Mouse (Mus musculus): Measurements from ENCODE around the gene Crat.
A peak's percentile ranks its signal among the peaks of the same experiment; 100 is the strongest.
"Not testable (repeated sequence)": the region's sequence is repeated elsewhere in the genome, so short reads cannot be mapped to it uniquely, and the experiment has no call there.

Crat gene

DNA sequence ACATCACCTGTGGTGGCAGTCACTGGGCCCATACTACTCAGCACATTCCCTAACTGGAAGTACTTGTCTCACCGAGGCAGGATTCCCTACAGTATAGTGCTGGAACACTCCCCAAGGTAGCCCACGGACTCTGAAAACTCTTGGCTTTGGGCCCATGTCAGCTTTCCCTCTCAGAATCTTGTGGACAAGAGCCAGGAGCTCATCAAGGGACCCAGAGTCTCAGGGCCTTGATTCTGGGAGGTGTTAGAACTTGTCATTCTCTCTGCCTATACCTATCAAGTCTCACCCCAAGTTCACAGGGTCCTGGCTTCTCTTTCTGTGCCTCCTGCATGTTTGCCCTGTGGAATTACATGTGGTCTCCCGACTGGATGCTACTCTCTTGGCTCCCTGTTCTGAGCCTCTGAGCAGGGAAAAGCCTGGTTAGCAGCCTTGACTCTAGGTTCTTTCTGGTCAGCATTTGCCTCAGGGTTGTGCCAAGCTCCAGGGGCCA lies 24.6 kb upstream of the Crat start:
- DNase-seq (ENCODE audit: low spot score) = peak; percentile 50

DNA sequence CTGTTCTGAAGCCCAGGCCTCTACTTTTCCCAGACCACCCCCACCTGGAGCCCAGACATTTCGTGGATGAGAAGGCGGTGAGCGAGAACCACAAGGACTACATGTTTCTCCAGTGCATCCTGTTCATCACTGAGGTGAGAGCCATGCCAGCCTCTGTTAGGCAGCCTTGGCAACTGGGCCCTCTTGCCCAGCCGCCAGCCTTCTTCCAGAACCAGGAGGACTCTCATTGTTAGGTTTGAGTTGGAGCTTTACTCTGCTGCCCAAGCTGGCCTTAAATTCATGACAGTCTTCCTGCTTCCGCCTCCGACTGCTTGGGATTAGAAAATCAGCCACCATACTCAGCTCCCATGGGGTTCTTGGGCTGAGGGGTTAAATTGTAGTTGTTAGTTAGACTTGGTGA lies 24.0 kb upstream of the Crat start:
- no peak for DNase-seq (ENCODE audit: low spot score)

DNA sequence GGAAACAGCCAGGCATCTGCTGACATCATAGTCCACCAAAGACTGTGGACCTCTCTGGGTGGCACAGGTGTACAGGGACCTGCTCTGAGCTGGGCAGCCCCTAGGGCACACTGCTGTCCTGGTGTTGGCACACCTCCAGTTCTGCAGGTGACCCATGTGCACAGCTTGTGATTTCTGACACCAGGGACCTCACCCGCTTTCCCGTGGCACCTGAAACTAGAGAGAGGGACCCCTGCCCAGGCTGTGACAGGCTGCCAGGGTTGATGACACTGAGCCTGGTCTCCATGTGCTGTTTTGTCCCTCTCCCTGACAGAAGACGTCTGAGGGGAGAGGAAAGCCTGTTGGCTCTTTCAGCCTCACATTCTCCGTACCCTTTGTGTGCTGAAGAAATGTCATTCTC lies 22.2 kb upstream of the Crat start:
- no peak for DNase-seq (ENCODE audit: low spot score)

DNA sequence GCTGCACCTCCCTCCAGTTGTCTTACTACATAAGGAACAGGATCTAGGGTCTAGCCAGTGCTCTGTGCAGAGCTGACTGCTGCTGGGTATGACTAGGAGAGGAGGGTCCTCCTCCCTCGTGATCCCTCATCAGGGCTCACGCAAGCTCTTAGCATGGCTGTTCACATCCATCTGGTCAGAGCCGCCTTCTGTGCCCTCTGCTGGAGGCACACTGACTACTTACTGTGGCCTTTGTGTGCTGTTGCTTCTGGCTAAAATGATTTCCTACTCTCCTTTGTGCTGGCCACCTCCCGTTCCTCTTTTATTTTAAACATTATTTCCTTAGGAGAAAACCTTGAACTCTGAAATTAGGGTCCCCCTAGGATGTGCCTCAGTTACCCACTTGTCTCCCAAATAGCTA lies 21.2 kb upstream of the Crat start:
- no peak for DNase-seq (ENCODE audit: low spot score)

DNA sequence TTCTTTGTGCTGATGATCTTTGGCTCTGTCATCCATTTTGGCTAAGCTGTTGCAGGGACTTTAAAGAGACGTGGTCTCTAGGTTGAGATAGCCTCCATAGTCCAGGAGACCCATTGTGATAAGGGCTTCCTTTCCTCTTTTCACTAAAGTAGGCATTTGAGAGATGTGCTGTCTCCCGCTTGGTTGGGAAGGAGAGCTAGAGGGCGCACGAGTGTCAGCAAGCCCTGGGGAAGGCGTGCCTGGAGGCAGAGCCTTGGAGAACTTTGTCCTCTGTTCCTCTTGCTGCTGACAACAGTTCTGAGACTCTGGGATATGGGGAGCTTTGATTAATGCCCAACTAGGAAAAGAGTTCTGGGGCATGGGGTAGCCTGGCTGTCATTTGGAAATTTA lies 20.5 kb upstream of the Crat start:
- DNase-seq (ENCODE audit: low spot score) = peak; percentile 44

DNA sequence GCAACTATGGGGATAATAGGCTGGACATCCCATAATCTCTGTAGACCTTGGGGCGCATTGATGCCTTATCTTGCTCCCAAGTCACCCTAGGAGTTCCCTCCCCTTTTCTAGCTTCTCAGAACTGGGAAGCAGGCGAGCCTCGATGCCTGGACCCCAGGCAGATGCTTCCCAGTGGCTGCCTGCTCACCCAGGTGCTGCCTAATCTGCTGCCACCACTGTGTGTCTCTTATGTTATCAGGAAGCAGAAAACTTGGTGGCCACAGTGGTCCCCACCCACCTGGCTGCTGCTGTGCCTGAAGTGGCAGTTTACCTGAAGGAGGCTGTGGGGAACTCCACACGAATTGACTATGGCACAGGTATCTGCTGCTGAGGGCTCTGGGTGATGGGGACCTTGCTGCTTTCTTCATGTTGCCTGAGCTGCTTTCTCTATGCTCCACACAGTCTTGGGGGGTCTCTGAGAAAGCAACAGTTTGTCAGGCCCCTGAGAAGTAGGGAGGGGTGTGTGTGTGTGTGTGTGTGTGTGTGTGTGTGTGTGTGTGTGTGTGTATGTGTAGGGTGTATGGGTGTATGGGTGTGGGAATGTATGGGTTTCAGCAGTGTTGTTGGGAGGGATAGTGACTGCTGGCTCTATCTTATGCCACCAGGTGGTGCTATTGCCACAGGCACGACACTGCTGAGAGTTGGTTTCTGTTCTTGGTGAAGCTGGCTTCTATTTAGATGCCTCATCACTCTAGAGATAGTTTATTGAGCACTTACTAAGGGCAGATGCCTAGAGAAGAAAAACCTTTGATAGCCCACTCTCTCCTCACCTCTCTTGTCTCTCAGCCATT lies 19.9 kb upstream of the Crat start:
- no peak for DNase-seq (ENCODE audit: low spot score)

DNA sequence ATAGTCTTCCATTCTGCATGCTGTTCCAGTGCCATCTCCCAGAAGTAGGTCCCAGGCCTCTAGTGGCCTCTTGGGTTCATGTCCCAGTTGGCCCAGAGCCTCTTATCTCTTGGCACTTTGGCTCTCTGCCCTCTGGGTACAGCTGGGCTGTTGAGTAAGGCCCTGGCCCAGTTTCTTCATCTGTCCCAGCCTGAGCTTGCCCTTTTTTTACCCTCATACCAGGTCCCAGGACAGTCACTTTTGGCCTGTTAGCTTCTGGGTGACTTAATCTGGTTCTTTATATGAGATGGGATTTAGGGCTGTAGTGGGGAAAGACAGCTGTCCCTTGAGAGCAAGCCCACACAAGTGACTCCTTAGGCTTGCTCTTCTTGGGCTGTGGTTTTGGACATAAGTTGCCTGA lies 13.5 kb upstream of the Crat start:
- peak; percentile 49 for DNase-seq (ENCODE audit: low spot score)

DNA sequence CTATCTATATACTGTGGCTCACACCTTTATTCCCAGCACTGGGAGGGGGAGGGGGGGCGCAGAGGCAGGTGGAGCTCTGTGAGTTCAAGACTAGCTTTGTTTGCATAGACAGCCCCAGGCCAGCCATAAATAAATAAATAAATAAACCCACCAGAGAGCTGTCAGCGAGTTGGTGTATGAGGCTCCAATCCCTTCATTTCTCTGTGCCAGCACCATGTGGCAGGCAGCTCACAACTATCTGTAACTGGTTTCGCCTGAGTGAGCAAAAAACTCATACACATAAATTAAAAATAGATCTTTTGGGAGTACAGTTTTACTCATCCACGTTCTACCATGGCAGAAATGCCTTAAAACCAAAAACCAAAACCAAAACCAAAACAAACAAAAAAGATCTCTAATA lies 5.8 kb upstream of the Crat start:
- no peak for DNase-seq (ENCODE audit: low spot score)

DNA sequence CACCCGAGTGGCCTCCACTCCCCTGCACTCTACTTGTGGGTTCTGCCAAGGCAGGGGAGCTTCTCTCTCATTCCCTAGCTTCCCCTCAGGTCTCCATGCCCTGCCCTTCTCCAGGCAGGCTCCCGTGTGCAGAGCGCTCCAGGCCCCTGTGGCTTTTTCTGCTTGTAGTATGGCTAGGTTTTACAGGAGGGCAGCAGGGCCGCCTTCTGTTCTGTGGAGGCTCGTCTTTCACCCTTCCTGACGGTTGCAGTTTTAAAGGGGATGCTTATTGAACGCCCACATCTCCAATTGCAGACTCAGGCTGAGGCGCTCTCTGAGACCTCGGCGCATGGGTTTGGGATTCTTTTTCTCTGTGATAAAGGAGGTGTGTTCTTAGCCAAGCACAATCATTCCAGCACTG lies 3.5 kb upstream of the Crat start:
- DNase-seq (ENCODE audit: low spot score) = no peak

DNA sequence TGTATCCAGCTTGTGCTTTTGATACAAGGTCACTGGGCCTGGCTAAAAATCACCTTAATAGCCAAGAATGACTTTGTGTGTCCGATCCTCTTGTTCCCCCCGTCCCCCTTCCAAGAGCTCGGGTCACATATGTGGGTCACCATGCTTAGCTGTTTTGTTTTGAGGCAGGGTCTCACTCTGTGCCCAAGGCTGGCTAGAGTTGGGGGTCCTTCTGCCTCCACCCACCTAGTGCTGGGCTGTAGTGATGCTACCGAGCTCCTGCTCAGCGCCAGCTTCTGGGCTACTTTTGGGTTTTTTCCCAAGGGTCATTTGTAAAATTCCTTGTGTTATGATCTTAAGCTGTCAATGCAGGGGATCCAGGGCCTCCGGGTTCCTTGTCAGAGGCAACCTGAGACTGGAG lies 2.6 kb upstream of the Crat start:
- DNase-seq (ENCODE audit: low spot score) = no peak

DNA sequence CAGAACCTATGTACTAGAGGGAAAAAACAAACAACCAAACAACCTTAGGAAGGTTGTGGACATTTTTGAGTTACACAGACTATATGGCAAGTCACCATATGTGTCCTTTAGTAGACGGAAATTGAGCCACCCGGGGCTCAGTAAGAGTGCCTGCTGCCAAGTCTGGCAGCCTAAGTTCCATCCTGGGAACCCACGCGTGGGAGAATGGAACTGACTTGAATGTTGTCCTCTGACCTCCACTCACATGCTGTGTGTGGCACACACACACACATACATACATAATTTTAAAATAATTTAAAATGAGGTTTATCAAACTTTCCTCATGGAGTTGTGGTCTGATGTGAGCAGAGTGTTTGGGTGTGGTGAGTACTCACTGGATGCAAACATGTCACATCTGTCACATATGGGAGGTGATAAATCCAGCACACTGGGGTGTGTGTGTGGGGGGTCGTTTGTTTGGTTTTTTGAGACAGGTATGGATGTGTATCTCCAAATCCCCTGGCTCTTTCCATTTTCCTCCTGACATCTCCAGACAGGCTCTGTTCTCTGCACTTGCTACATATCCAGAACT lies 2.1 kb upstream of the Crat start:
- DNase-seq (ENCODE audit: low spot score) = no peak

DNA sequence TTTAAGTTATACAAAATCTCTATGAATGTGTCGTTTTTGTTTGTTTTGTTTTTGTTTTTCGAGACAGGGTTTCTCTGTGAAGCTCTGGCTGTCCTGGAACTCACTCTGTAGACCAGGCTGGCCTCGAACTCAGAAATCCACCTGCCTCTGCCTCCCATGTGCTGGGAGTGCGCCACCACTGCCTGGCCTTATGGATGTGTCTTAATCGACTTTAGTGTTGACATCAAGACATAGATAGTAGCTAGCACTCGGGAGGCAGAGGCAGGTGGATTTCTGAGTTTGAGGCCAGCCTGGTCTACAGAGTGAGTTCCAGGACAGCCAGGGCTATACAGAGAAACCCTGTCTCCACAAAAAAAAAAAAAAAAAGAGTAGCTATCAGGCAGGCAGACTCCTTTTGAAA lies 1.5 kb upstream of the Crat start:
- not testable (repeated sequence) for DNase-seq (ENCODE audit: low spot score)

DNA sequence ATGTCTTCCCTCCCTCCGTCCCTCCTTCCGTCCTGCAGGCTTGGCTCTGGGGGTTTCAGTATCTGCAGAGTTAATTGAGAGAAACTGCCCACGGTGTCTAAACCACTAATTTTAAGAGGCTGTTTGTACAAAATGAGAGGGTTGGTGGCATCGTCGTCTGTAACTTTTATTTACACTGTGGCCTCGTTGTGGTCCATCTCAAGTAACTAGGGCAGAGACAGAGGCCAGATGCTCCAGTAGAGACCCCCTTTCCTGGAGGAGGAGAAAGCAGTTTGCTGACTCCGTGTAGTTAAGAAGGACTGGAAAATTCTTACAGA lies 994 bp upstream of the Crat start:
- DNase-seq (ENCODE audit: low spot score) = no peak

DNA sequence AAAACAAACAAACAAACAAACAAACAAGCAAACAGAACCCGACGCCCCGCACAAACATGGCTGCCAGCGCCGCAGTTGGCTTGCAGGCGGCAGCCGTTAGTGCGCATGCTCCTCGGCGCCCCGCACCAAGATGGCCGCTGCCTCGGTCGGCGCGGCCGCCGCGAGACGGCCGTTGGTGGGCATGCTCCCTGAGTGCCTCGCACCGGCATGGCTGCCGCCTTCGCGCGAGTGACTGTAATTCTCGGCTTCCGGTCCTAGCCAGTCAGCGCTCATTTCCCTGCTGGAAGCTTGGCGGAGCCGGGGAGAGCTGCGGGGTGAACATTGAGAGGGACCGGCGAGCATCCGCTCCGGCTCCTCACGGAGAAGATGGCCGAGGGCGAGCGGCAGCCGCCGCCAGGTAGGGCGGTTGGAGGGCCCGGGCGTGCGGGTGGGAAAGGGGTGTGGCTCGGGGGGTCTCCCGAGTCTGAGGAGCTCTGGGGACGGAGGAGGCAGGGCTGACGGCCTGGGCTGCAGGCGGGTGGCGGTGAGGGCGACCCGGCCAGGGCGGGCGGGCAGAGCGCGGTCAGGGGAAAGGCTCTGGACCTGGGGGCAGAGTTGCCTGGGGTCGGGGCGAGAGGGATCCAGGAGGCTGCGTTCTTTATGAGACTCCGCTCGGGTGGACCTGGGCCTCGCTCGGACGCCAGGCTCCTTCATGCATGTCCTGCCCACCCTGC lies 479 bp upstream of the Crat start, which contains the start of gene Ptpa:
TSS of gene Ptpa (plus strand) at position 104 of the 713 bp plus-strand sequence.
- peak; percentile 87 for DNase-seq (ENCODE audit: low spot score)

DNA sequence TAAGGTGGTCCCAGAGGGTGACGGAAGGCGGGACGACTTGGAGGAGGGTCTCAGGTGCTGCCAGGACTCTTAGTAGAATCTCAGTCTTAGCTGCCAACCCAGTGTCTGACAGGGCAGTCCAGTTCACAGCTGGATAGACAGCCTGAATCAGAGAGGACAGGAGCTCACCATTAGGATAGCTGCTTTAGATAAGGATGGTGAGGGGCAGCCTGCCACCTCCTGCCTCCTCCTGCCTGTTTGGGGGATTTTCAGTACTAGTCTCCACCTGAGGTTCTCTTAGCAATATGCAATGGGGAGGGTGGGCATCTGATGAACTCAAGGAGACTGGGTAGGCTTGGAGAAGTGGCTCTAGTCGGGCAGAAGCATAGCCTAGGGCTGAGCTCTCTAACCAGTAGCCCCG lies 932 bp downstream of the Crat start:
- no peak for DNase-seq (ENCODE audit: low spot score)

DNA sequence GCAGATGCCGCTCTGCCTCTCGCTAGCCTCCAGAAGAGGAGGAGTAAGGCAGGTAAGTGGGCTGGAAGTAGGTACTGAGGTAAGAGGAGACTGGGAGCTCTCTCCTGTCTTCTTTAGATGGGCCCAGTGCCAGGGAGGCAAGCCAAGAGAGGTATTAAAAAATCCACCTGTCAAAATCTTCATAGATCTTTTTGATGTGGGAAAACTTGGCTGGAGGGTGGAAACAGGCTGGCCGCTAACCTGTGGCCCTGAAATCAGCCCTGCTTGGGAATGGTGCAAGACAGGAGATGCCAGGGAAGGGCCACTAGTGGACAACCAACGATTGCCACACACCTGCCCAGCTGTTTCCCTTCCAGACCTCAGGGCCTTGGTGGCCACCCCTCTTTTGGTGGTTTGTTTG lies 1.5 kb downstream of the Crat start:
- DNase-seq (ENCODE audit: low spot score) = no peak

DNA sequence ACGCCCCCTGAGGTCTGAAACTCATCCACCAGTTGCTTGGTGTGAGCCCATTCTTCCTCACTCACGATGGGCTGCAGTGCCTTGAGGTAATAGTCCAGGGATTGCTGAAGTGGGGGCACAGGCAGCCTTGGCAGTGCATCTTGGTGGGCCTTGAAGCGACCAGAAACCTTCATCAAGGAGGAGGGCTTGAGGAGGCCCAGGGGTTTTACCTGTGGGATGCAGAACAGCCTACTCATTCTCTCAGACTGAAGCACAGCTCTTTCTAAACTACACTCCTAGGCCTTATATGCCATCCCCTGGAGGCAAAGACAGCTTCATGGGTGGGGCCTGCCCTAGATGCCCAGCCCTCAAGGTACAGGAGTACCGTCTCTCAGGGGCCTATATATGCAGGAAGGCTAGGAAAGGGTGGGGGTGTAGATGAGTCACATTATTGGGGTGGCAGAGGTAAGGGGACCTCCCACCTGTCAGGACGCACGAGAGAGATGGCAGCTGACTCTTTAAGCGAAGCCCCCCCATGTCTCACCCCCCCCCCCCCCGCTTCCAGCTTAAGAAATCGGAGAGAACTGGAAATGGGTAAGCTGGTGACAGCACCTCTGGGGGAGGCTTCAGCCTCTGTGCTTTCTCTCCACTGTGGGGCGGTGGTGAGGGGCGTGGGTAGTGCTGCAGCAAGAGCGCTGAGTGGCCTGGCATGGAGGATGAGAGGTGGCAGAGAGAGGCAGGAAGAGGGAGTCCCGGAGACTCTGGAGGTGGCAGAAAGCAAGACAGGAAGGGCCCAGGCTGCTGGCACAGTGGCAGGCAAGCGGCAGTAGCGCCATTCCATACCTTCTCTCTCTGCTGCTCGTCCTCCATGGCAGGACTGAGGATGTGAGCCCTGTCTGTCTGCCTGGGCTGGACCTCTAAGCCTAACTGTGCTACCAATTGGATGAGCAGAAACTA lies 2.3 kb downstream of the Crat start:
- no peak for DNase-seq (ENCODE audit: low spot score)

DNA sequence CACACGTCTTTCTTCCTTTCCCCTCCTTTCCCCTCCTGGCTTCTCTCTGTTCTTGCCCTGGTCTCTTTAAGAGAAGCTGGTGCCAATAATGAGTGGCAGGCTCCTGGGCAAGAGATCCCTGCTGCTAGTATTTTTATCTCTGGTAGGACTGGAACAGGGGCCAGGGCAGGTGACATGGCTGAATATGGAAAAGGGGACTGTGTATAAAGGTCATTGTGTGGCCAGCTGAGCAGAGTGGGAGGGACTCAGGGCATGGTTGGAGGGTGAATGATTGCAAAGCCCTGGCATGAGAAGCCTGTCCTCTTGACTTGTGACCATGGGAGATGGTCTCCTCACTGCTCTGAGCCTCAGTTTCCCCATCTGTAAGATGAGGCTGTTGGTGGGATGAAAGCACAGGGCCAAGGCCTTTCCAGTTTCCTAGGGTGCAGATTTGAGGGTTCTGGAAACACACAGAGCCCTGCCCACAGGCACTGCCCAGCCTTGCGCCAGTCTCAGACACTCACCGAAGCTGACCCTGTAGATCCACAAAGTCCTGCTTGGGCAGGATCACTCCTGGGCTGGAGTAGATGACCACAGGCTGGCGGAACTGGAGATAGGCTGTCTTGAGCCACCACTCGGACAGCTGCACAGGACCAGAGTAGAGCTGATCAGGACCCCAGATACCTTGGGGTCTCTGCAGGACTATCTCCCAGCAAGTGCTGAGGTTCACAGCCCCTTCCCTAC lies 6.0 kb downstream of the Crat start:
- DNase-seq (ENCODE audit: low spot score) = no peak

DNA sequence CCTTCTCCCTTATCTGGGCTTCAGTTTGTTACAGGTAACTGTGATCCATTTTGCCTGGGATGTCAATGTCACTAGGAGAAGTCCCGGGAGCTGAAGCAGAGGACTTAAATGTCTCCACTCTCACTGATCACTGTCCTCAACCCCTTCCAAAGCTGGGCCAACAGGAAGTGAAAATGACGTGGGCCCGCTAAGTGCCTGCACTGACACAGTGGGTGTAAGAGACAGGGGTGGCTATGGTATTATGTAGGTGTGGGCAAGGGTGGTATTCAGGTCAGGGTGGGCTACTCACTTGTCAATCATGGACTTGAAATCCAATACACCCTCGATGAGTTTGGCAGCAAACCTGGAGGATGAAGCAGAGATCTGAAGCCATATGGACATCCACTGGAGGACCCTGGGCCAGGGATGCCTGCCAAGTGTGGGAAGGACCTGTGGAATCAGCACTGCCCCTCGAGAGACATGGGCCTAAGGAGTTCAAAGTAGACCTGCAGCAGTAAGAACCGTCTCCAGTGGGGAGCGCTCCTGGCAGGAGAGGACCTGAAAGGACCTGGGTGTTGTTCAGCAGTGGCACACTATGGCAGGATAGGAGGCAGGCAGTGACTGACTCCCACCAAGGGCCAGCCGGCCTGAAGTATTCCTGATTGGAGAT lies 7.0 kb downstream of the Crat start:
- DNase-seq (ENCODE audit: low spot score) = no peak

DNA sequence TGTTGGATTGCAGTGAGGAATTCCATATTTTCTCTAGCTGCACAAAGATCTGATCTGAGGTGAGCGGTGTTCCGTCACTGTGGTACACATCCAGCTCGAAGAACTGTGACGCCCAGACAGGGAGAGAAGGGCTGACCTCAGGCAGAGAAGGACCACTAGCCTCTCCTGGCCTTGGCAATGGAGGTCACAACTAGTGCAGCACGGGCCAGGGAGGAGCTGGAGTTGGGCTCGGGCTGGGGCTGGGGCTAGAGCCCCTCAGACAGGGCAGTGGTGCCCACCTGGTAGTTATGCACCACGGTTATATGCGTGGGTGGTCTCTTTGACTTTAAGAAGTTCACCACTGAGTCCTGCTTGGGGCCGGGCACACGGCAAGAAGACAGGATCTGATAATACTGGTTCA lies 7.8 kb downstream of the Crat start:
- DNase-seq (ENCODE audit: low spot score) = no peak

DNA sequence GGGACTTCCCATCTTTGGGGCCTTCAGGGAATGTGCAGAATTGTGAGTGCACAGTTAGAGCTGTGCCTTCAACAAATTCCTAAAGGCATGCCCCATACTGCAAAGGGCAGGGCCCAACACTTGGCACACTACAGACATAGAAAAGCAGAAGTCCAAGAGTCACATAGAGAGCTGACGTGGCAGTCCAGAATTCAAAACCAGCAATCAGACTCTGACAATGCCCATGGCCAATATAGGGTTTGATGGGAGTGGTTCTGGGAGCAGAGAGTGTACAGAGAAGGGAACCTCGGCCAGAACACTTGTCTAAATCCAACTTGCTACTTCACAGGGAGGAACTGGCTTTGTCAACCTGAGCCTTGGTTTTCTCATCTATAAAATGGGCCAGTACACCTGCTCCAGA lies 8.4 kb downstream of the Crat start:
- DNase-seq (ENCODE audit: low spot score) = no peak

Data from ovary, adult 18-20 months (tissue).